Mouse (Mus musculus) liver, embryonic 16.5 days (tissue): ENCODE measurements around the gene Syngr3. TPM values are rescaled to one million over a fixed set of nuclear protein-coding genes. Genes with fewer than 3 reads are reported as not detected.

ENCODE experiments used
- ATAC-seq: fragments of 200-750 bp; cut with Nextera tagmentation; 2 replicates; pipeline ENCODE4 v1.8.0; 2017; ENCODE audit warnings: low read depth, mild to moderate bottlenecking, moderate number of reproducible peaks, moderate library complexity
- H3K27ac ChIP-seq: fragments of 300-500 bp; sonication (generic); 2 replicates; pipeline ENCODE4 v1.5.1; 2014; ENCODE audit warnings: mild to moderate bottlenecking, low read length
- H3K27me3 ChIP-seq: fragments of 300-500 bp; sonication (generic); 2 replicates; pipeline ENCODE4 v1.6.1; 2014; ENCODE audit warnings: low read depth, low read length, mixed read lengths; ENCODE audit not compliant: control insufficient read depth, insufficient read depth
- H3K36me3 ChIP-seq: fragments of 300-500 bp; sonication (generic); 2 replicates; pipeline ENCODE4 v1.6.1; 2014; ENCODE audit warnings: mild to moderate bottlenecking; ENCODE audit not compliant: control insufficient read depth, insufficient read depth
- H3K4me1 ChIP-seq: fragments of 300-500 bp; sonication (generic); 2 replicates; pipeline ENCODE4 v1.6.1; 2014; ENCODE audit warnings: low read depth, low read length, mixed read lengths; ENCODE audit not compliant: control insufficient read depth
- H3K4me2 ChIP-seq: fragments of 300-500 bp; sonication (generic); 2 replicates; pipeline ENCODE4 v1.6.1; 2014; ENCODE audit warnings: low read depth, low read length, mixed read lengths
- H3K4me3 ChIP-seq: fragments of 300-500 bp; sonication (generic); 2 replicates; pipeline ENCODE4 v1.5.1; 2014; ENCODE audit warnings: low read depth, mild to moderate bottlenecking, low read length
- H3K9ac ChIP-seq: fragments of 300-500 bp; sonication (generic); 2 replicates; pipeline ENCODE4 v1.6.1; 2014; ENCODE audit warnings: low read depth, low read length
- H3K9me3 ChIP-seq: fragments of 300-500 bp; sonication (generic); replicated peaks from 2 replicates; pipeline ENCODE4 v1.6.1; 2016; ENCODE audit warnings: low read length; ENCODE audit not compliant: control insufficient read depth
- whole genome bisulfite sequencing: fragments of 180-500 bp; shearing (Covaris S2); extraction: QIAGEN DNeasy Blood & Tissue Kit; methylation state at CpG from one replicate; pipeline ENCODE4 v1.1.7; 2014; ENCODE audit not compliant: insufficient replicate concordance; 5-methylcytosine and 5-hydroxymethylcytosine counted together
- polyA plus RNA-seq: library from polyadenylated mRNA; unstranded; fragments of >200 nt; fragmentation: Nextera tagmentation; extraction: Ambion mirVana; gene quantifications from 2 replicates; pipeline ENCODE4 v1.2.1, GENCODE M21; 2015

Gene Syngr3
- polyA plus RNA-seq, 1 experiment from 2014 or later, result 0.21 TPM

DNA sequence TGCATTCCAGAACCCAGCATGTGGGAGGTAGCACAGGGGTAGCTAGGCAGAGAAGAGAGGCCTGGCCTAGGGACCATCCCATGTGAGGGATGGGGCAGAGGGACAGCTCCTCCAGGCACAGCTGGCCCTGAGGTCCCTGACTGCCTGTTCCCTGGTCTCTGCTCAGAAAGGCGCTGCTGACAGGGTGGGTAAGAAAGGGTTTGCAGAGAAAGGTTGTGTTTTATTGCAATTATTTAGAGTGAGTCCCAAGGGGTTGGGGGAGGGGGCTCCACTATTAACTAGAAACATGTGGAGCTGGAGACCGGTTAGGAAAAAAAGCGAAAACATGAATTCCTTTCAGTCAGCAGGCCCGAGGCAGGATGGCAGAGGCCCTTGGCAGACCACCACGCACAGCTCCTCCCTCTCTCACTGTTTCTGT lies 50.2 kb downstream of the Syngr3 start:
- H3K9ac ChIP-seq, result no peak overlapping the region
- H3K36me3 ChIP-seq, result no peaks in the 10 kb centered on the region
- H3K27me3 ChIP-seq, result no peaks in the 10 kb centered on the region
- WGBS, result 78% methylated on average over 5 of the region's 5 CpGs
- no peaks in the 10 kb centered on the region for H3K9me3 ChIP-seq
- ATAC-seq, result no peak
- H3K4me3 ChIP-seq, result no peak overlapping the region
- H3K4me2 ChIP-seq, result no peak overlapping the region
- H3K27ac ChIP-seq, result no peak overlapping the region
- H3K4me1 ChIP-seq, result peaks cover 6% of the 10 kb centered on the region

DNA sequence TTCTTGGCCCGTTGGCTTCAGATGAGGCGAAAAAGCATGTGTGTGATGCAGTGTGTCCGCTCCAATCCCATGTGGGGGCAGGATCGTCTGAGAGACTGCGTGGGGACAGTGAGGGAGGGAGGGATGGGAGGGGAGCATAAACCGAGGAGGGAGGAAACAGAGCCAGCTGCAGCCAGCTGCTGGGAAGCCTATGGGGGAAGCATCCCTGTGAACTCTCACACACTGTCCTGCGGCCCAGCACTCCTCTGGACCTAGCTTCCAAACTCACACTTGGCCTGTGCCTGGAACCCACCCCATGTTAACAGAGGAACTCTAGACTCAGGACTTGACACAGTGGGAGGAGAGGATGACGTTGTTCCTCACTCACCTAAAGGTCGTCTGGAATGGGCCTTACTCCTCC lies 50.9 kb downstream of the Syngr3 start:
- ATAC-seq, result no peak
- Histone ChIP-seq H3K27ac (no peak overlapping the region), H3K36me3 (no peaks in the 10 kb centered on the region), H3K4me1 (peaks cover 6% of the 10 kb centered on the region), H3K4me3 (no peak overlapping the region), H3K4me2 (no peak overlapping the region), H3K9me3 (no peaks in the 10 kb centered on the region), H3K9ac (no peak overlapping the region), H3K27me3 (no peaks in the 10 kb centered on the region)
- 65% methylated on average over 9 of the region's 9 CpGs for WGBS

DNA sequence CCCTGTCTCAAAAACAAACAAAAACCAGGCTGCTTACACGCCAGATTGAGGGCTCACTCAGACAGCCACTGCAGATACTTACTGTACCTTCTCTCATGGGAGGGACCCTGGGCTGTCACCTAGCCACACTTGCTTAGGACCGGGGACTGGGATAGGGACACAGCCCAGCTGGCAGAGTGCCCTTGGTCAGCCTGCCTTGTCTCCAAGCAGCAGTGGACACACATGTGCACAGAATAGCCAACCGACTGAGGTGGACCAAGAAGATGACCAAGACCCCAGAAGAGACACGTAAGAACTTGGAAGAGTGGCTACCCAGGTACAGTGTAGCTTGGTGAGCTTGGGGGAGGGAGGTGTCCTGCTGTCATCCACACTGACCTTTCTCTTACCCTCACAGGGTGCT lies 51.5 kb downstream of the Syngr3 start:
- Histone ChIP-seq H3K27ac (no peak overlapping the region), H3K9me3 (no peaks in the 10 kb centered on the region), H3K4me1 (peaks cover 12% of the 10 kb centered on the region), H3K4me3 (no peak overlapping the region), H3K4me2 (no peak overlapping the region), H3K27me3 (no peaks in the 10 kb centered on the region), H3K36me3 (no peaks in the 10 kb centered on the region), H3K9ac (no peak overlapping the region)
- no peak for ATAC-seq
- WGBS, result 72% methylated on average over 4 of the region's 4 CpGs

DNA sequence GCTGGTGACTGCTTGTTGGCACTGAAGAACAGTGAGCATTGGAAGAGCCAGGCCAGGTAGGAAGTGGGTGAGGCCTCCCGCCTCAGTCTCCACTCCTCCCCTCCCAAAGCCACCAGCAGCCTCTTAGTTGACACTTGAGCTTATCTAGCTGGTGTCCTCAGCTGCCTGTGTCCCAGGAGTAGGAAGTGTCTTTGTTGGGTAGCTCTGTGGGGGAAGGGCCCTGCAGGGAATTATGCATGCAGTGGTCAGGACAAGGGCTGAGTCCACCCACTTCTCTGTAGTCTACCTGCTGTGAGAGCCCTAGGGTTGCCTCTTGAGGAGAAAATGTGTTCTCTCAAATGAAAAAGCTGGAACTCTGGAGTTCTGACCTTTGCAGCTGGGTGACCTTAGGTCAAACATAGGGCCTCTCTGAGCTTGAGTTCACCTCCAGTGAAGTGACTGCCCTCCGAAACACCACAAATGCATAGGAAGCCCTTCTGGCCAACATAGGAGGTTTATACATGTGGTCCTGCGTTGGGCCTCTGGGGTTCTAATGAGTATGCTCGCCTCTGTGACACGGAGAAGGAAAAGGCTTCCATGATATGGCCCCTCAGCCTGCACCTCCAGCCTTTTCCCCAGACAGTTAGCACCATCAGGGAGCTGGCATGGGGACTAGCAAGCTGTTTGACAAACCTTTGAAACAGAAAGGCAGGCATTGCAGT lies 52.8 kb downstream of the Syngr3 start:
- Histone ChIP-seq H3K4me2 (no peak overlapping the region), H3K4me3 (no peak overlapping the region), H3K27me3 (no peaks in the 10 kb centered on the region), H3K27ac (no peak overlapping the region), H3K9ac (no peak overlapping the region), H3K9me3 (no peaks in the 10 kb centered on the region), H3K36me3 (no peaks in the 10 kb centered on the region), H3K4me1 (peaks cover 21% of the 10 kb centered on the region)
- ATAC-seq, result no peak
- WGBS, result 52% methylated on average over 5 of the region's 5 CpGs

DNA sequence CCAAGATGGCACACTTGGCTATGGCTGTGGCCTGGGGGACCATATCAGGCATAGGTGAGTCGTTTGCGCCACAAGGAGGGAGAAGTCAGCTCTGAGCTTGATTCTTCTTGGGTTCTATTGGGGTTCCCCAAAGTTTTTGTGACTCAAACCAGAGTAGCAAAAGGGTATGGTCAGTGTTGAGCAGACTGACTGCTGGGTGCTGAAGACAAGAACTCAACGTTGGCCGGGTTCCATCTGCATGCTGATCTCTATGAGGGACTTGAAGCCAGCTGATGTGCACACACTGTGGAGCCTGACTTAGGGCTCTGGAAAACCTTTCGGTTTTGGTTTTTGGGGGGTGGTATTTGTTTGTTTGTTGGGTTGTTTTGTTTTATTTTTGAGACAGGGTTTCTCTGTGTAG lies 54.1 kb downstream of the Syngr3 start:
- no peaks in the 10 kb centered on the region for H3K36me3 ChIP-seq
- no peak overlapping the region for H3K4me2 ChIP-seq
- 84% methylated on average over 5 of the region's 5 CpGs for whole genome bisulfite sequencing
- H3K27ac ChIP-seq, result no peak overlapping the region
- H3K4me1 ChIP-seq, result peaks cover 25% of the 10 kb centered on the region
- no peak for ATAC-seq
- no peaks in the 10 kb centered on the region for H3K27me3 ChIP-seq
- no peaks in the 10 kb centered on the region for H3K9me3 ChIP-seq
- H3K4me3 ChIP-seq, result no peak overlapping the region
- no peak overlapping the region for H3K9ac ChIP-seq

Other genes starting within 250 kb of the Syngr3 start
- 0.49 and 0.67 TPM in 2 replicates for gene Dnase1l2, start 246.8 kb downstream of the Syngr3 start, polyA plus RNA-seq
- gene E4f1, start 219.6 kb downstream of the Syngr3 start, polyA plus RNA-seq, result 11.4 and 12.3 TPM in 2 replicates
- 48.2 and 49.0 TPM in 2 replicates for gene Pgp, start 219.6 kb downstream of the Syngr3 start, polyA plus RNA-seq
- gene Bricd5, start 216.1 kb downstream of the Syngr3 start, polyA plus RNA-seq, result not detected in 2 replicates
- gene Mlst8, start 210.9 kb downstream of the Syngr3 start, polyA plus RNA-seq, result 11.8 and 11.9 TPM in 2 replicates
- gene Caskin1, start 201.4 kb downstream of the Syngr3 start, polyA plus RNA-seq, result 0.08 and 0.13 TPM in 2 replicates
- gene Traf7, start 162.0 kb downstream of the Syngr3 start, polyA plus RNA-seq, result 28.5 and 29.6 TPM in 2 replicates
- 0.46 and 0.87 TPM in 2 replicates for gene Rab26, start 155.7 kb downstream of the Syngr3 start, polyA plus RNA-seq
- 2.7 and 4.0 TPM in 2 replicates for gene Pkd1, start 140.1 kb downstream of the Syngr3 start, polyA plus RNA-seq
- gene Tsc2, start 57.3 kb downstream of the Syngr3 start, polyA plus RNA-seq, result 20.6 and 23.7 TPM in 2 replicates
- 5.9 and 6.7 TPM in 2 replicates for gene Nthl1, start 57.3 kb downstream of the Syngr3 start, polyA plus RNA-seq
- gene Slc9a3r2, start 39.6 kb downstream of the Syngr3 start, polyA plus RNA-seq, result 9.8 and 11.8 TPM in 2 replicates
- gene Npw, start 31.5 kb downstream of the Syngr3 start, polyA plus RNA-seq, result 0.15 and 0.38 TPM in 2 replicates
- 6.3 and 8.7 TPM in 2 replicates for gene Zfp598, start 20.3 kb downstream of the Syngr3 start, polyA plus RNA-seq
- gene Gfer, start 6.2 kb upstream of the Syngr3 start, polyA plus RNA-seq, result 23.7 and 23.9 TPM in 2 replicates
- 0.37 and 0.42 TPM in 2 replicates for gene Noxo1, start 6.3 kb upstream of the Syngr3 start, polyA plus RNA-seq
- 29.3 and 29.5 TPM in 2 replicates for gene Tbl3, start 17.7 kb upstream of the Syngr3 start, polyA plus RNA-seq
- gene Rnf151, start 28.1 kb upstream of the Syngr3 start, polyA plus RNA-seq, result 0.07 TPM in 1 of 2 replicates, not detected in the other
- 868 and 907 TPM in 2 replicates for gene Rps2, start 28.2 kb upstream of the Syngr3 start, polyA plus RNA-seq
- 168 and 174 TPM in 2 replicates for gene Ndufb10, start 34.5 kb upstream of the Syngr3 start, polyA plus RNA-seq
- gene Rpl3l, start 37.9 kb upstream of the Syngr3 start, polyA plus RNA-seq, result 0.34 TPM in 1 of 2 replicates, not detected in the other
- gene Msrb1, start 46.7 kb upstream of the Syngr3 start, polyA plus RNA-seq, result 30.0 and 33.9 TPM in 2 replicates
- 0.24 TPM in 1 of 2 replicates, not detected in the other for gene Hs3st6, start 63.0 kb upstream of the Syngr3 start, polyA plus RNA-seq
- 0.30 and 0.56 TPM in 2 replicates for gene Meiob, start 114.3 kb upstream of the Syngr3 start, polyA plus RNA-seq
- gene Hagh, start 150.2 kb upstream of the Syngr3 start, polyA plus RNA-seq, result 124 and 125 TPM in 2 replicates
- 46.3 and 47.3 TPM in 2 replicates for gene Fahd1, start 160.4 kb upstream of the Syngr3 start, polyA plus RNA-seq
- gene Igfals, start 176.0 kb upstream of the Syngr3 start, polyA plus RNA-seq, result 11.0 and 11.7 TPM in 2 replicates
- gene Nubp2, start 196.4 kb upstream of the Syngr3 start, polyA plus RNA-seq, result 53.2 and 55.5 TPM in 2 replicates
- 38.9 and 40.3 TPM in 2 replicates for gene Spsb3, start 196.7 kb upstream of the Syngr3 start, polyA plus RNA-seq
- 12.1 and 12.2 TPM in 2 replicates for gene Eme2, start 205.1 kb upstream of the Syngr3 start, polyA plus RNA-seq
- gene Mrps34, start 205.2 kb upstream of the Syngr3 start, polyA plus RNA-seq, result 48.9 and 50.7 TPM in 2 replicates
- gene Nme3, start 206.5 kb upstream of the Syngr3 start, polyA plus RNA-seq, result 46.7 and 54.0 TPM in 2 replicates
- 9.5 and 11.6 TPM in 2 replicates for gene Mapk8ip3, start 247.0 kb upstream of the Syngr3 start, polyA plus RNA-seq